In the genomic region with DNA sequence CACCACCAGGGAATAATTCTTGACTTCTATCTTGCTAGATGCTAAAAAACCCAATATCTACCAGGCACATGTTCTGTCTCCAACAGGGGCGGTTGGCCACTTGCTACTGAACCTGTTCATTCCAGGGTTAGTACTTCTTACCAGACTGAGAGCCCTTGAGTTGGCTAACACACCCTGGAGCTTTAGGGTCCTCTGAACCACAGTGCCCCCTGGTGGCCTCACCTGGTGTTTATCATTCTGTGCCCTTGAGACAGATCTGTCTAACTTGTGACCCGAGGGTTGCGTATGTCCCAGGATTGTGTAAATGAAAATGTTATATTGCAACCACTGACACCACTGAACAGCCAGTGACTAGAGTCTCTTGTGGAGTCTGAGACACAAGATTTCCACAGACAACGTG, we compare ENCODE assay signal across 8 mouse cellular contexts. TPM values are rescaled to one million over a fixed set of nuclear protein-coding genes. Genes with fewer than 3 reads are reported as not detected.
DNase-seq lines count a peak whose midpoint lies in the region; TF ChIP-seq lines count a peak whose summit lies in the region.
"Had no signal": no experiment of that assay in that cellular context is flagged by ENCODE, and none has a peak within 500 bp of the region (broad histone marks: within the 10 kb centered on the region; RNA-seq: fewer than 3 reads in every experiment).

No protein-coding gene starts in this region.

- intact Hi-C loops in gastrocnemius, adult 2 months (cut with DNase I), result no loop called here

- no peak overlapping the region for H3K27ac ChIP-seq in gastrocnemius, adult 2 months
- H3K27ac ChIP-seq: limb, embryonic 13.5 days had no signal

- peak; percentile 65 for TF ChIP-seq CTCF in gastrocnemius, adult 2 months (IDR thresholded peaks at IDR 0.05)

- peak; percentile 73 for DNase-seq in A20 (ENCODE audit: low read depth, low spot score)
- peak; percentile 73 for DNase-seq in ES-CJ7 (ENCODE audit: low read depth, low spot score)
- DNase-seq in cerebellum, adult 11-12 months, result peak; percentile 8
- DNase-seq in gastrocnemius, adult 2 months, result peak; percentile 68
- DNase-seq in layer of hippocampus, adult 8-10 months (ENCODE audit: low spot score in 2 of 2), result peak; percentile 33 to 68
- peak; percentile 77 for DNase-seq in lung, postnatal 25 days (ENCODE audit: low spot score)
- peak; percentile 57 for DNase-seq in spleen, adult 12 weeks (ENCODE audit: low spot score)

- H3K4me3 ChIP-seq in gastrocnemius, adult 2 months, result no peak overlapping the region
- H3K4me3 ChIP-seq: limb, embryonic 13.5 days had no signal

RNA-seq across cellular contexts. Expression of a gene that starts 41.1 kb away (rescaled TPM):
- total RNA-seq in gastrocnemius, adult 2 months (2021), result 1 to 10 TPM; 1.9 to 2.2 TPM
- 1 to 10 TPM; 3.5 to 5.8 (median 4.2) TPM for total RNA-seq in layer of hippocampus, adult 8-10 months (2022)

Comparison
In these comparisons a context has a peak if more than half of its experiments do, and no peak if none do; other contexts are left out.
1. DNase-seq: peak in every context shown above with its lines; median percentile 77 in lung, postnatal 25 days; 73 in A20; 73 in ES-CJ7; 68 in gastrocnemius, adult 2 months; 57 in spleen, adult 12 weeks; 50 in layer of hippocampus, adult 8-10 months; 8 in cerebellum, adult 11-12 months.